ENCODE assay signal across 12 mouse cellular contexts in the genomic region with DNA sequence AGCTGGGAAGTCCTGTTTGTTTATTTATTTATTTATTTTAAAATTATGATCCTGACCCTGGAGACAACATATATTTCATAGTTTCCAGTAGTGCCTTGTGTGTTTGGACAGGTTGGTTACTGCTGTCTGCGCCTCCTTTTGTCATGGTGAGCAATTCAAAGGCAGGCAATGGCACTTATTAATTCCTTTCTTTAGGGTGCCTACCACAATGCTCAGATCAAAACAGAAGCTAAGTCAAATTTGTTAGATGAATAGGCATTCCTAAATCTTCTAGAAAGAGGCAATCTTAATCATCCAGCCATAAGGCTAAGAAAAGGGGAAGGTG.
DNase-seq lines count a peak whose midpoint lies in the region; ATAC-seq and TF ChIP-seq lines count a peak whose summit lies in the region.
"Had no signal": no experiment of that assay in that cellular context is flagged by ENCODE, and none has a peak within 500 bp of the region (broad histone marks: within the 10 kb centered on the region; RNA-seq: fewer than 3 reads in every experiment).

No protein-coding gene starts in this region.

- DNase-seq in heart, postnatal 0 days (ENCODE audit: low spot score), result no peak
- DNase-seq in heart, adult 11 months, result no peak
- DNase-seq in forebrain, embryonic 14.5 days (ENCODE audit: low spot score), result peak; percentile 54
- DNase-seq in hindbrain, embryonic 14.5 days (ENCODE audit: low spot score), result no peak
- DNase-seq in midbrain, postnatal 0 days (ENCODE audit: low spot score), result no peak
- DNase-seq in cerebellum, adult 11 months, result no peak
- no peak for DNase-seq in adrenal gland, adult (ENCODE audit: inconsistent age in 2 of 2, low spot score in 1 of 2)
- DNase-seq: cerebellum, adult 18-20 months had no signal

- WGBS in heart, postnatal 0 days, result 75% methylated on average over 1 of the region's 1 CpGs
- 12% methylated on average over 1 of the region's 1 CpGs for WGBS in forebrain, embryonic 14.5 days
- WGBS in hindbrain, embryonic 14.5 days, result 24% methylated on average over 1 of the region's 1 CpGs
- WGBS in midbrain, postnatal 0 days, result 31% methylated on average over 1 of the region's 1 CpGs

- no peak overlapping the region for H3K4me3 ChIP-seq in heart, postnatal 0 days (ENCODE audit: low read depth, low read length)
- no peak overlapping the region for H3K4me3 ChIP-seq in forebrain, embryonic 14.5 days (ENCODE audit: low read depth, low read length)
- H3K4me3 ChIP-seq in hindbrain, embryonic 14.5 days (replicated peaks; ENCODE audit: low read length), result no peak overlapping the region
- no peak overlapping the region for H3K4me3 ChIP-seq in midbrain, postnatal 0 days (ENCODE audit: low read depth, low read length)
- H3K4me3 ChIP-seq: embryonic facial prominence, embryonic 15.5 days; heart, embryonic 12.5 days; limb, embryonic 10.5 days; liver, embryonic 12.5 days had no signal

- H3K9ac ChIP-seq in heart, postnatal 0 days (replicated peaks; ENCODE audit: low read depth, low read length), result no peak overlapping the region
- H3K9ac ChIP-seq in forebrain, embryonic 14.5 days (ENCODE audit: low read length), result no peak overlapping the region
- H3K9ac ChIP-seq in hindbrain, embryonic 14.5 days, result peak overlapping the region; percentile 54; the same call in 1 of the 2 replicates
- H3K9ac ChIP-seq in midbrain, postnatal 0 days (replicated peaks; ENCODE audit: low read length, poor library complexity, severe bottlenecking), result no peak overlapping the region
- H3K9ac ChIP-seq: embryonic facial prominence, embryonic 15.5 days; heart, embryonic 12.5 days; liver, embryonic 12.5 days had no signal

- no peak for ATAC-seq in heart, postnatal 0 days (ENCODE audit: insufficient read depth, low read depth)
- peak; percentile 75 for ATAC-seq in forebrain, embryonic 14.5 days
- peak; percentile 63; the same call in 1 of the 2 replicates for ATAC-seq in hindbrain, embryonic 14.5 days (ENCODE audit: low FRiP score)
- no peak for ATAC-seq in midbrain, postnatal 0 days (ENCODE audit: low FRiP score)
- ATAC-seq: liver, embryonic 12.5 days had no signal

- peaks cover 5% of the 10 kb centered on the region; the same call in 1 of the 2 replicates for H3K4me1 ChIP-seq in heart, postnatal 0 days (ENCODE audit: control insufficient read depth, insufficient read depth)
- peaks cover 11% of the 10 kb centered on the region for H3K4me1 ChIP-seq in forebrain, embryonic 14.5 days (ENCODE audit: control insufficient read depth, insufficient read depth, low read length)
- H3K4me1 ChIP-seq in hindbrain, embryonic 14.5 days (replicated peaks; ENCODE audit: control insufficient read depth, insufficient read depth, low read length), result peaks cover 16% of the 10 kb centered on the region
- H3K4me1 ChIP-seq in midbrain, postnatal 0 days (ENCODE audit: insufficient read depth, low read length), result no peaks in the 10 kb centered on the region
- H3K4me1 ChIP-seq: liver, embryonic 12.5 days had no signal

- no peak overlapping the region for H3K4me2 ChIP-seq in heart, postnatal 0 days (ENCODE audit: low read depth, low read length)
- peak overlapping the region; percentile 28; the same call in 1 of the 2 replicates for H3K4me2 ChIP-seq in forebrain, embryonic 14.5 days (ENCODE audit: low read length)
- peak overlapping the region; percentile 42 for H3K4me2 ChIP-seq in hindbrain, embryonic 14.5 days (replicated peaks)
- H3K4me2 ChIP-seq in midbrain, postnatal 0 days (ENCODE audit: low read depth, low read length, poor library complexity, severe bottlenecking), result no peak overlapping the region
- H3K4me2 ChIP-seq: heart, embryonic 12.5 days; liver, embryonic 12.5 days had no signal

- TF ChIP-seq CTCF in heart, postnatal 0 days (IDR thresholded peaks at IDR 0.05; ENCODE audit: low read depth), result no peak
- TF ChIP-seq CTCF in midbrain, postnatal 0 days (IDR thresholded peaks at IDR 0.05), result 0 out of 2 replicates have a peak, but pooled peaks have one; percentile 1

- H3K27ac ChIP-seq in heart, postnatal 0 days (ENCODE audit: low read depth), result peak overlapping the region; percentile 65
- H3K27ac ChIP-seq in forebrain, embryonic 14.5 days (ENCODE audit: low read depth, low read length), result peak overlapping the region; percentile 36; the same call in 1 of the 2 replicates
- peak overlapping the region; percentile 91 for H3K27ac ChIP-seq in hindbrain, embryonic 14.5 days
- H3K27ac ChIP-seq in midbrain, postnatal 0 days (ENCODE audit: low read depth, low read length), result no peak overlapping the region
- H3K27ac ChIP-seq: limb, embryonic 10.5 days; liver, embryonic 12.5 days had no signal

- H3K36me3 ChIP-seq in heart, postnatal 0 days (replicated peaks; ENCODE audit: control insufficient read depth, insufficient read depth, low read length), result no peaks in the 10 kb centered on the region
- H3K36me3 ChIP-seq in forebrain, embryonic 14.5 days (ENCODE audit: control insufficient read depth, insufficient read depth, low read length), result no peaks in the 10 kb centered on the region
- no peaks in the 10 kb centered on the region for H3K36me3 ChIP-seq in hindbrain, embryonic 14.5 days (replicated peaks; ENCODE audit: control insufficient read depth, insufficient read depth)
- H3K36me3 ChIP-seq in midbrain, postnatal 0 days (ENCODE audit: insufficient read depth, low read length), result no peaks in the 10 kb centered on the region
- H3K36me3 ChIP-seq: embryonic facial prominence, embryonic 15.5 days; heart, embryonic 12.5 days; limb, embryonic 10.5 days; liver, embryonic 12.5 days had no signal

- TF ChIP-seq EP300 in heart, postnatal 0 days (IDR thresholded peaks at IDR 0.05; ENCODE audit: low read depth), result no peak

- no peaks in the 10 kb centered on the region; the same call in 1 of the 2 replicates for H3K9me3 ChIP-seq in heart, postnatal 0 days (replicated peaks; ENCODE audit: control insufficient read depth, low read length)
- 0 out of 2 replicates have a peak, but pooled peaks cover 6% of the 10 kb centered on the region for H3K9me3 ChIP-seq in forebrain, embryonic 14.5 days (replicated peaks; ENCODE audit: control insufficient read depth, low read length)
- H3K9me3 ChIP-seq in hindbrain, embryonic 14.5 days (ENCODE audit: control insufficient read depth, low read length), result no peaks in the 10 kb centered on the region
- no peaks in the 10 kb centered on the region for H3K9me3 ChIP-seq in midbrain, postnatal 0 days (ENCODE audit: low read length)
- H3K9me3 ChIP-seq: embryonic facial prominence, embryonic 15.5 days; limb, embryonic 10.5 days; liver, embryonic 12.5 days had no signal

- H3K27me3 ChIP-seq in heart, postnatal 0 days (ENCODE audit: control insufficient read depth, insufficient read depth, low read length), result no peaks in the 10 kb centered on the region
- no peaks in the 10 kb centered on the region for H3K27me3 ChIP-seq in forebrain, embryonic 14.5 days (replicated peaks; ENCODE audit: control insufficient read depth, insufficient read depth, low read length)
- H3K27me3 ChIP-seq in hindbrain, embryonic 14.5 days (ENCODE audit: control insufficient read depth, insufficient read depth, low read length), result no peaks in the 10 kb centered on the region
- H3K27me3 ChIP-seq in midbrain, postnatal 0 days (ENCODE audit: insufficient read depth, low read length), result no peaks in the 10 kb centered on the region
- H3K27me3 ChIP-seq: embryonic facial prominence, embryonic 15.5 days; heart, embryonic 12.5 days; liver, embryonic 12.5 days had no signal

Comparison
In these comparisons a context has a peak if more than half of its experiments do, and no peak if none do; other contexts are left out.
1. ATAC-seq: peak in forebrain, embryonic 14.5 days (single experiment) and hindbrain, embryonic 14.5 days (single experiment); none in heart, postnatal 0 days (single experiment) and midbrain, postnatal 0 days (single experiment).
2. H3K4me2 ChIP-seq: peak in forebrain, embryonic 14.5 days (single experiment) and hindbrain, embryonic 14.5 days (single experiment); none in heart, postnatal 0 days (single experiment) and midbrain, postnatal 0 days (single experiment).